Mouse (Mus musculus) heart, embryonic 15.5 days (tissue): ENCODE measurements around the gene Numb. TPM values are rescaled to one million over a fixed set of nuclear protein-coding genes. Genes with fewer than 3 reads are reported as not detected.

Experiments
- ATAC-seq: fragments of 200-750 bp; cut with Nextera tagmentation; replicated peaks from 2 replicates; pipeline ENCODE4 v1.8.0; 2017; ENCODE audit warnings: low read depth, moderate TSS enrichment; ENCODE audit not compliant: insufficient number of reproducible peaks, insufficient read depth, low FRiP score
- H3K27ac ChIP-seq: fragments of 300-500 bp; sonication (generic); 2 replicates; pipeline ENCODE4 v1.5.1; 2015; ENCODE audit warnings: mild to moderate bottlenecking, inconsistent platforms
- H3K27me3 ChIP-seq: fragments of 300-500 bp; sonication (generic); 2 replicates; pipeline ENCODE4 v1.6.1; 2015; ENCODE audit warnings: inconsistent platforms
- H3K36me3 ChIP-seq: fragments of 300-500 bp; sonication (generic); 2 replicates; pipeline ENCODE4 v1.6.1; 2015; ENCODE audit warnings: mild to moderate bottlenecking, inconsistent platforms
- H3K4me1 ChIP-seq: fragments of 300-500 bp; sonication (generic); replicated peaks from 2 replicates; pipeline ENCODE4 v1.6.1; 2015; ENCODE audit warnings: inconsistent platforms
- H3K4me2 ChIP-seq: fragments of 300-500 bp; sonication (generic); 2 replicates; pipeline ENCODE4 v1.6.1; 2015; ENCODE audit warnings: inconsistent platforms, mild to moderate bottlenecking, moderate library complexity
- H3K4me3 ChIP-seq: fragments of 300-500 bp; sonication (generic); 2 replicates; pipeline ENCODE4 v1.5.1; 2015; ENCODE audit warnings: mild to moderate bottlenecking, inconsistent platforms
- H3K9ac ChIP-seq: fragments of 300-500 bp; sonication (generic); 2 replicates; pipeline ENCODE4 v1.6.1; 2015; ENCODE audit warnings: mild to moderate bottlenecking, inconsistent platforms
- H3K9me3 ChIP-seq: fragments of 300-500 bp; sonication (generic); replicated peaks from 2 replicates; pipeline ENCODE4 v1.6.1; 2016; ENCODE audit warnings: inconsistent platforms
- WGBS: fragments of 180-500 bp; shearing (Covaris S2); methylation state at CpG from one replicate; pipeline ENCODE4 v1.1.7; 2015; ENCODE audit warnings: mixed read lengths; 5-methylcytosine and 5-hydroxymethylcytosine counted together
- polyA plus RNA-seq: library from polyadenylated mRNA; unstranded; fragments of >200 nt; fragmentation: Nextera tagmentation; extraction: Ambion mirVana; gene quantifications from 2 replicates; pipeline ENCODE4 v1.2.1, GENCODE M21; 2015

Numb gene
- polyA plus RNA-seq = 28.0 and 29.5 TPM in 2 replicates

- Histone ChIP-seq H3K9me3 (no peaks in the 10 kb centered on the region), H3K27me3 (no peaks in the 10 kb centered on the region), H3K4me2 (peak within 1 kb of the TSS; percentile 80), H3K36me3 (no peaks in the 10 kb centered on the region), H3K9ac (peak within 1 kb of the TSS; percentile 86), H3K27ac (peak within 1 kb of the TSS; percentile 94), H3K4me1 (peaks cover 41% of the 10 kb centered on the region), H3K4me3 (peak within 1 kb of the TSS; percentile 74)
- under 1% methylated on average over 61 of the region's 63 CpGs for WGBS
- ATAC-seq = peak; percentile 99
These were observed at the start of gene Numb for GRCm38 (mm10) chr12:83921535-83922381. Gene Numb, minus strand, starts transcription at chr12:83921934.

- no peaks in the 10 kb centered on the region for H3K9me3 ChIP-seq
- H3K36me3 ChIP-seq = no peaks in the 10 kb centered on the region
- H3K27me3 ChIP-seq = no peaks in the 10 kb centered on the region
- H3K4me1 ChIP-seq = no peaks in the 10 kb centered on the region
- H3K27ac ChIP-seq = no peak overlapping the region
- ATAC-seq = no peak
- H3K4me3 ChIP-seq = no peak overlapping the region
- WGBS = 72% methylated on average over 7 of the region's 7 CpGs
- no peak overlapping the region for H3K4me2 ChIP-seq
- no peak overlapping the region for H3K9ac ChIP-seq
These were observed 43.5 kb upstream of the Numb start for GRCm38 (mm10) chr12:83965235-83965634.

GRCm38 (mm10) chr12:83958278-83958677 lies 36.5 kb upstream of the Numb start:
- H3K4me2 ChIP-seq = no peak overlapping the region
- H3K9ac ChIP-seq = no peak overlapping the region
- ATAC-seq = no peak
- no peaks in the 10 kb centered on the region for H3K27me3 ChIP-seq
- no peaks in the 10 kb centered on the region for H3K9me3 ChIP-seq
- H3K27ac ChIP-seq = no peak overlapping the region
- H3K4me3 ChIP-seq = no peak overlapping the region
- WGBS = 87% methylated on average over 9 of the region's 9 CpGs
- no peaks in the 10 kb centered on the region for H3K36me3 ChIP-seq
- peaks cover 4% of the 10 kb centered on the region for H3K4me1 ChIP-seq

GRCm38 (mm10) chr12:83951711-83952575 lies 30.2 kb upstream of the Numb start:
- no peak for ATAC-seq
- WGBS = 38% methylated on average over 32 of the region's 32 CpGs
- Histone ChIP-seq H3K36me3 (no peaks in the 10 kb centered on the region), H3K9me3 (no peaks in the 10 kb centered on the region), H3K27me3 (no peaks in the 10 kb centered on the region), H3K4me1 (peaks cover 27% of the 10 kb centered on the region), H3K4me3 (peak overlapping the region; percentile 96), H3K27ac (no peak overlapping the region), H3K4me2 (peak overlapping the region; percentile 99), H3K9ac (peak overlapping the region; percentile 87)

- Histone ChIP-seq H3K36me3 (no peaks in the 10 kb centered on the region), H3K4me1 (peaks cover 27% of the 10 kb centered on the region), H3K27me3 (no peaks in the 10 kb centered on the region), H3K27ac (peak overlapping the region; percentile 87), H3K9me3 (no peaks in the 10 kb centered on the region), H3K4me3 (peak overlapping the region; percentile 96), H3K4me2 (peak overlapping the region; percentile 99), H3K9ac (peak overlapping the region; percentile 87)
- under 1% methylated on average over 115 of the region's 116 CpGs for WGBS
- ATAC-seq = peak; percentile 56
These were observed 29.3 kb upstream of the Numb start for GRCm38 (mm10) chr12:83950840-83951701.

- Histone ChIP-seq H3K9ac (peak within 1 kb of the TSS; percentile 87), H3K27ac (peak within 1 kb of the TSS; percentile 87), H3K27me3 (no peaks in the 10 kb centered on the region), H3K9me3 (no peaks in the 10 kb centered on the region), H3K4me3 (peak within 1 kb of the TSS; percentile 96), H3K36me3 (no peaks in the 10 kb centered on the region), H3K4me2 (peak within 1 kb of the TSS; percentile 99), H3K4me1 (peaks cover 27% of the 10 kb centered on the region)
- ATAC-seq = peak; percentile 88
- 0% methylated on average over 37 of the region's 37 CpGs for WGBS
These were observed 28.7 kb upstream of the Numb start, which contains the start of gene Riox1 for GRCm38 (mm10) chr12:83950493-83950839. Gene Riox1, plus strand, starts transcription at chr12:83950608.

- no peaks in the 10 kb centered on the region for H3K9me3 ChIP-seq
- no peaks in the 10 kb centered on the region for H3K36me3 ChIP-seq
- WGBS = 30% methylated on average over 11 of the region's 11 CpGs
- H3K4me1 ChIP-seq = peaks cover 27% of the 10 kb centered on the region
- peak overlapping the region; percentile 99 for H3K4me2 ChIP-seq
- no peak for ATAC-seq
- no peaks in the 10 kb centered on the region for H3K27me3 ChIP-seq
- H3K4me3 ChIP-seq = peak overlapping the region; percentile 96
- 0 out of 2 replicates have a peak overlapping the region, but pooled peaks have one; percentile 87 for H3K27ac ChIP-seq
- H3K9ac ChIP-seq = peak overlapping the region; percentile 87; the same call in 1 of the 2 replicates
These were observed 28.2 kb upstream of the Numb start for GRCm38 (mm10) chr12:83949776-83950492.

- Histone ChIP-seq H3K4me2 (no peak overlapping the region), H3K9me3 (no peaks in the 10 kb centered on the region), H3K9ac (no peak overlapping the region), H3K4me1 (peaks cover 27% of the 10 kb centered on the region), H3K27me3 (no peaks in the 10 kb centered on the region), H3K36me3 (no peaks in the 10 kb centered on the region), H3K27ac (no peak overlapping the region), H3K4me3 (no peak overlapping the region)
- no peak for ATAC-seq
- WGBS = 56% methylated on average over 4 of the region's 4 CpGs
These were observed 27.3 kb upstream of the Numb start for GRCm38 (mm10) chr12:83949043-83949442.

GRCm38 (mm10) chr12:83947260-83947811 lies 25.6 kb upstream of the Numb start:
- Histone ChIP-seq H3K9ac (no peak overlapping the region), H3K4me1 (peaks cover 14% of the 10 kb centered on the region), H3K36me3 (no peaks in the 10 kb centered on the region), H3K9me3 (no peaks in the 10 kb centered on the region), H3K27ac (peak overlapping the region; percentile 73), H3K4me3 (no peak overlapping the region), H3K4me2 (no peak overlapping the region), H3K27me3 (no peaks in the 10 kb centered on the region)
- 54% methylated on average over 8 of the region's 8 CpGs for WGBS
- no peak for ATAC-seq

- Histone ChIP-seq H3K9ac (no peak overlapping the region), H3K36me3 (no peaks in the 10 kb centered on the region), H3K9me3 (no peaks in the 10 kb centered on the region), H3K27ac (no peak overlapping the region), H3K4me1 (no peaks in the 10 kb centered on the region; the same call in 1 of the 2 replicates), H3K27me3 (no peaks in the 10 kb centered on the region), H3K4me3 (no peak overlapping the region), H3K4me2 (no peak overlapping the region)
- no peak for ATAC-seq
- WGBS = 58% methylated on average over 3 of the region's 3 CpGs
These were observed 20.2 kb upstream of the Numb start for GRCm38 (mm10) chr12:83941938-83942337.
